Mouse (Mus musculus): ENCODE measurements around the gene Olfr143.

Olfr143 gene

DNA sequence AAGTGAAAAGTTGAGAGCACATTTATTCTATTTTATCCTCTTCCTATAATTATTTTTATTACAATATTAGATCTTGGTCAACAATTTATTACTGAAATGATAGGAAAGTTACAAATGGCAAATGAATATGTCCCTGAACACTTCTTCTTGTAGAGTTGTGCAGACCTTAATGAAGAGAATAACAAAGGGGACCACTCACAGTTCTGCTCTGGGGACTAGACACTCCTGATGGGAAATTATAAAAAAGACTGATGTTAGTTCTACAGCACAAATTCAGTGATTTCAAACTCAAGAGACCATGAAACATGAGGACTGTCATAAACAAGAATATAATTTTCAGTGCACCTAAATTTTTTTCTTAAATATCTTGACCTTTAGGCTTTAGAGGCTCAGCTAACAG is at the start of gene Olfr143:
Olfr143 (plus strand) TSS at position 301 of the 400 bp plus-strand sequence.
- no peak for DNase-seq (ENCODE audit: low read depth, low spot score)

DNA sequence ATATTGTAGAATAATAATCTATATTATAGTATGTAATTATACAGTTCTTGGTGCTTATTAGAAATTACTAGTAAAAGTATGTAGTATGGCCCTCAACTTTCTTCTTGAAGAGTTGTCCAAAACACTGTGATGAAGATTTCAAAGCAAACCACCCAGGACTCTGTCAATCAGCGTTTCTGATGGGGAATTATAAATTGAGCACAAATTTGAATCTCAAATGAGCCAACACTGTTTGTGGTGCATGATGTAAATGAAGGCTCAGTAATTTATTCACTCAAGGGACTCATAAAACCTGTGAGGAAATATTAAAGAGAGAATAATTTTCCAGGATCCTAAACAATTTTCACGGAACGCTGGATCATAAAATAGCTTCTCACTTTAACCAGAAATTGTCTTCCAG is 44.5 kb upstream of the Olfr143 start, which contains the start of gene Olfr893:
Olfr893 (plus strand) TSS at position 301 of the 400 bp plus-strand sequence.
- no peak for DNase-seq (ENCODE audit: low read depth, low spot score)

DNA sequence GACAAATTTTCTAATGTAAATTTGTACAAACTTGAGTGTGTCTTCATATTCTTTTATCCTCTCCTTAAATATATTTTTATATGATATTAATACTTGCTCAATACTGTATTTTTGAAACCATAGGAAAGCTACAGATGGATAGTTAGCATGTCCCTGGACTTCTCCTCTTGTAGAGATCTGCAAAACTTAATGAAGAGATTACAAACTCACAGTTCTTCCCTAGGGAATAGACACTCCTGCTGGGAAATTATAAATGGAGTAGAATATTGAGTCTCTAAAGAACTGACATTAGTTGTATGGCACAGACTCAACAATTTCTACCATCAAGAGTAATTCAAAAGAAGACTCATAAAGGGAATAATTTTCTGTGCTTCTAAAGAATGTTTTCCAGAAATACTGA is 34.8 kb upstream of the Olfr143 start, which contains the start of gene Olfr894:
Olfr894 (plus strand) TSS at position 301 of the 400 bp plus-strand sequence.
- no peak for DNase-seq (ENCODE audit: low read depth, low spot score)

DNA sequence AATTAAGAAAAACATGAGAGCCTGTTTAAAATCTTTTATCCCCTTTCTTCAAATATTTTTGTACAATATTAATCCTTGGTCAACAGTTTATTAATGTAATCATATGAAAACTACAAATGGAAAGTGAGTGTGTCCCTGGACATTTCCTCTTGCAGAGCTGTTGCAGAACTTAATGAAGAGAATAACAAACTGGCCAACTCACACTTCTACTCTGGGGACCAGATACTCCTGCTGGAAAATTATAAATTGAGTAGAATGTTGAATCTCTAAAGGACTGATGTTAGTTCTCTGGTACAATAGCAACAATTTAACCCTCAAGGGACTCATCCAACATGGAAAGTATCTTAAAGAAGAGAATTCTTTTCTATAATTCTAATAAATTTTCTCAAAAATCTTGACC is 15.0 kb downstream of the Olfr143 start, which contains the start of gene Olfr895:
Olfr895 (plus strand) TSS at position 301 of the 400 bp plus-strand sequence.
- no peak for DNase-seq (ENCODE audit: low read depth, low spot score)

DNA sequence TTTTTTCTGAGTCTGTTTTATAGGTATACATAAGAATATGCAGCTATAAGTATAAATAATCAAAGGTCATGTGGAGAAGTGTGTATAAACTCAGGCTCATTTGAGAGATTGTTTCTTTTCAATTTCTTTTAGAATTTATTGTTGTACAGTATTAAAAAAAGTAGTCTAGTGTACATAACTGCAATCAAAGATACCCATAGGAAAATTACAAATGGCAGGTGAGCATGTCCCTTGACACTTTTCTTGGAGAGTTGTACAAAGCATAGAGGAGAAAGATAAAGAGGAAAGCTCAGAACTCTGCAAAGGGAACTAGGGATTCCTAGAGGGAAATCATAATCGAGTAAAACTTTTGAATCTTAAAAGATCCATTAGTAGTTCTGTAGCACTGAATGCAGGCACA is 38.2 kb downstream of the Olfr143 start, which contains the start of gene Olfr896-ps1:
Olfr896-ps1 (plus strand) TSS at position 301 of the 400 bp plus-strand sequence.
- DNase-seq (ENCODE audit: low read depth, low spot score), result no peak

Measured in 3T3-L1 (cell line).